Mouse (Mus musculus): ENCODE data around the gene Clps. TPM values are rescaled to one million over a fixed set of nuclear protein-coding genes. Genes with fewer than 3 reads are reported as not detected.
A peak's percentile ranks its signal among the peaks of the same experiment; 100 is the strongest.

The Clps gene
- polyA plus RNA-seq, 1 experiment, result not detected

DNA sequence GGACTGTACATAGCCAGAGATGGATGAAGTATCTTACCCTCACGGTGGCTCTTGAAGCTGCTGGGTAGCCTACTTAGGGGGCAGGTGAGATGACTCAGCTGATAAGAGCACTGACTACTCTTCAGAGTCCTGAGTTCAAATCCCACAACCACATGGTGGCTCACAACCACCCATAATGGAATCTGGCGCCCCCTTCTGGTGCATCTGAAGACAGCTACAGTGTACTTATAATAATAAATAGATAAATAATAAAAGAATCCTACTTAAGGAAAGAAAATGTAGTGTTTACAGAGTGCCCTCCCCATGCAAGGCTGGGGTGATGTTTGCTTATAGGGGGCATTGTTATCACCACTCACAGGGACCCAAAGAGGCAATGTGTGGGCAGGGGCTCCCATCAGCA, 20.5 kb upstream of the Clps start:
- no peak overlapping the region for H3K27ac ChIP-seq (ENCODE audit: insufficient read depth, low read length)
- TF ChIP-seq CTCF (IDR thresholded peaks at IDR 0.05; ENCODE audit: extremely low read depth, insufficient read depth, low read length), result no peak
- no peak for TF ChIP-seq POLR2A (IDR thresholded peaks at IDR 0.05; ENCODE audit: extremely low read depth, insufficient read depth, low read length)
- no peak overlapping the region for H3K4me3 ChIP-seq (ENCODE audit: insufficient read depth, low read length)
- no peaks in the 10 kb centered on the region; the same call in 1 of the 2 replicates for H3K4me1 ChIP-seq (ENCODE audit: control insufficient read depth, insufficient read depth, low read length)

DNA sequence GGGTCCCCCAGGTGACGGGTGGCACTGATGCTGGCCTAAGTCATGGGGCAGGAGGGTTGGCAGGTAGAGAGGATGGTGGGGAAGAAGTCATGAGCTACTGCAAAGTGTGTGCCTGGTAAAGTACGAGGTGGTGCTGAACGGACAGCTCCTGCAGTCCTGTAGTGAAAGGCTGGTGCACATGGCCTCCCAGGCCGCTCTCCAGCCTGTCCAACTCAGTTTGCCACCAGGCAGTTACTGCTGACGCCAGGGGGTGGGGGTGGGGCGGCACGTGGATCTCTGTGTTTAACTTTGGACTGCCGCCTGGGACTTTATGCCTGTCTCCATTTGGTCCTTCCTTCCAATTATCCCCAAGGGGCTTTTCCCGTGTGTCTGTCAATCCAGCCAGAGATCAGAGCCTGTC, 19.8 kb upstream of the Clps start:
- no peak for TF ChIP-seq POLR2A (IDR thresholded peaks at IDR 0.05; ENCODE audit: extremely low read depth, insufficient read depth, low read length)
- TF ChIP-seq CTCF (IDR thresholded peaks at IDR 0.05; ENCODE audit: extremely low read depth, insufficient read depth, low read length), result no peak
- no peaks in the 10 kb centered on the region; the same call in 1 of the 2 replicates for H3K4me1 ChIP-seq (ENCODE audit: control insufficient read depth, insufficient read depth, low read length)
- no peak overlapping the region for H3K4me3 ChIP-seq (ENCODE audit: insufficient read depth, low read length)
- H3K27ac ChIP-seq (ENCODE audit: insufficient read depth, low read length), result no peak overlapping the region

DNA sequence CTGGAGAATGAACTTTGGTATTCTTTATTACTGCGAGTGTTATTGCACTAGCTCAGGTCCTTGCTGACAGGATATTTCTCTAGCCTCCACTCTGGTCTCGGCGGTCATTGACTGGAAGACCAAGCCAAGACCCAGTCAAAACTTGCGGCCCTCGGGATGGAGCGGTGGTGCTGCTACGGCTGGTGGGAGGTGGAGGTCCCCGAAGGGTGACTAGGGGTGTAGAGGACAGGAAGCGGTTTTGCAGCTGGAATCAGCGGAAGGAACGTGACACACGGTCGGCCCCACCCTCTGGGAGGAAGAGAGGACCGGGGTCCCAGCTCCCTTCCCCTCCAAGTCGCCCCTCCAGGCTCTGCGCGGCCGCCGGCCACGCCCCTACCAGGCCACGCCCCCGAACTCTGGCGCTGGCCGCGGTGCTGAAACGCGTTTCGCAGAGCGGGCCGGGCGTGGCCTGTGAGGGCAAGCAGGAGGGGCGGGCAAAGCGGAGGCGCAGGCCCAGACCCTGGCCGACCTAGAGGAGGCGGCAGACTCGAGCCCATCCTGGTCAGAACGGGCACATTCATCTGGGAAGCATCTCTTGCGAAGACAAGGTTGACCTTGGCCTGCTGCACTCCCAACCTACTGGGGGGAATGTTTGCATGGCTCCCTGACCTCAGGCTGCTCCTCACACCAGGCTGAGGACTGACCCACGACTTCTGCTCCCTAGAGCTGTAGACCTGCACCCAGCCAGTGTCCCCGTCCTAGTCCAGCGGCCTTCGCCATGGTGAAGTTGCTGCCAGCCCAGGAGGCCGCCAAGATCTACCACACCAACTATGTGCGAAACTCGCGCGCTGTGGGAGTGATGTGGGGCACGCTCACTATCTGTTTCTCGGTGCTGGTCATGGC, 14.9 kb upstream of the Clps start, which contains the start of gene Lhfpl5:
Gene Lhfpl5 (plus strand): TSS at position 398 of the 882 bp plus-strand sequence.
- TF ChIP-seq POLR2A (IDR thresholded peaks at IDR 0.05; ENCODE audit: extremely low read depth, insufficient read depth, low read length) (no peak), CTCF (IDR thresholded peaks at IDR 0.05; ENCODE audit: extremely low read depth, insufficient read depth, low read length) (no peak)
- Histone ChIP-seq H3K27ac (ENCODE audit: insufficient read depth, low read length) (no peak within 1 kb of the TSS), H3K4me1 (ENCODE audit: control insufficient read depth, insufficient read depth, low read length) (no peaks in the 10 kb centered on the region; the same call in 1 of the 2 replicates)

DNA sequence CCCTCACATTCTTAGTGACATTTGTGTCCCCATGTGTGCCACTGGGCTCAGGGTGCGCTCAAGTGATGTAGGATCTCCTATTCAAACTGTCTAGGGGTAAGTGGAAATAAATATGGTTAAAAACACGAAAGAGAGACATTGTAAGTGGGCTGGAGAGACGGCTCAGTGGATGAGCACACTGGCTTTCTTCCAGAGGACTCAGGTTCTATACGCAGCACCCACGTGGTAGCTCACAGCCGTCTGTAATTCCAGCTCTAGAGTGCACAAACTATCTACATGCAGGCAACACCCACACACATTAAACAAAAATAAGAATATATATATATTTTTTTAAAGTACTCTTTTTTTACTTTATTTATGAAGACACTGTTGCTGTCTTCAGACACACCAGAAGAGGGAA, 12.4 kb upstream of the Clps start:
- TF ChIP-seq CTCF (IDR thresholded peaks at IDR 0.05; ENCODE audit: extremely low read depth, insufficient read depth, low read length) (no peak), POLR2A (IDR thresholded peaks at IDR 0.05; ENCODE audit: extremely low read depth, insufficient read depth, low read length) (no peak)
- no peak overlapping the region for H3K27ac ChIP-seq (ENCODE audit: insufficient read depth, low read length)
- H3K4me1 ChIP-seq (ENCODE audit: control insufficient read depth, insufficient read depth, low read length), result no peaks in the 10 kb centered on the region; the same call in 1 of the 2 replicates
- H3K4me3 ChIP-seq (ENCODE audit: insufficient read depth, low read length), result no peak overlapping the region

More for the DNA sequence above, 14.9 kb upstream of the Clps start, which contains the start of gene Lhfpl5:
- H3K4me3 ChIP-seq (ENCODE audit: insufficient read depth, low read length), result peak within 1 kb of the TSS; percentile 37

DNA sequence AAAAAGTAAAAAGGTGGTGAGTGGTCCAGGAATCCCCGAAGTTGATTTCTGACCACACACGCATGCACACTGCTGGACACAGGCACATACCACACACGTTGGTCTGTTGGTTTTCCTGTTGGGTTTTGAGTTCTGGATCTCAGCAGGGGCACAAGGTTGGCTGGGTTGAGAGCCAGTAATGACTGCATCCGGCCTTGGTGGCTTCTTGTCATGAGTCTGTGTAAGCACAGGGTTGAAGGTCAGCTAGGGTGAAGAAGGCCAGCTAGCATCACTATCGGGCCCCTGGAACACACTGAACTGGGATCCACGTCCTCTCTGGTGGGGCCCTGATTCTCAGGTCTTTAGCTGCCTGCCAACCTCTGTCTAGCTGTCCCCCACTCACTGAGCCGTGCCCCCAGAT, 12.0 kb upstream of the Clps start:
- no peaks in the 10 kb centered on the region; the same call in 1 of the 2 replicates for H3K4me1 ChIP-seq (ENCODE audit: control insufficient read depth, insufficient read depth, low read length)
- TF ChIP-seq POLR2A (IDR thresholded peaks at IDR 0.05; ENCODE audit: extremely low read depth, insufficient read depth, low read length), result no peak
- TF ChIP-seq CTCF (IDR thresholded peaks at IDR 0.05; ENCODE audit: extremely low read depth, insufficient read depth, low read length), result no peak
- H3K4me3 ChIP-seq (ENCODE audit: insufficient read depth, low read length), result no peak overlapping the region
- H3K27ac ChIP-seq (ENCODE audit: insufficient read depth, low read length), result no peak overlapping the region

DNA sequence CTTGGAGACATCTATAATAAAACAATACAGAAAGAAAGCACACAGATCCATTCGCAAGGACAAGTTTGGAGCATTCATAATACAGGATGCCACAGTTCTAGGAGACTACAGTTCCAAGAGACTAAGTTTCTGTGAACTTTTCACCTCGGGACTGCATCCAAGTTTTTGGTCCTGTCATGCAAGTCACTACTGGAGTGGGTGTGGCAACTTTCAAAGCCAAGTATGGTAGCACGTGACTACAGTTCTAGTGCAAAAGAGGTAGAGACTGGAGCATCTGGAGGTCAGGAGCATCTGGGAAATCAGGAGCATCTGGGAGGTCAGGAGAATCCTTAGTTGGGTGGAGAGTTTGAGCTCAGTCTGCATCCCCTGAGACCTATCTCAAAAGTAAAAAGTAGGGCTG, 11.3 kb upstream of the Clps start:
- no peak overlapping the region for H3K4me3 ChIP-seq (ENCODE audit: insufficient read depth, low read length)
- TF ChIP-seq POLR2A (IDR thresholded peaks at IDR 0.05; ENCODE audit: extremely low read depth, insufficient read depth, low read length), result no peak
- TF ChIP-seq CTCF (IDR thresholded peaks at IDR 0.05; ENCODE audit: extremely low read depth, insufficient read depth, low read length), result no peak
- no peaks in the 10 kb centered on the region; the same call in 1 of the 2 replicates for H3K4me1 ChIP-seq (ENCODE audit: control insufficient read depth, insufficient read depth, low read length)
- H3K27ac ChIP-seq (ENCODE audit: insufficient read depth, low read length), result no peak overlapping the region

DNA sequence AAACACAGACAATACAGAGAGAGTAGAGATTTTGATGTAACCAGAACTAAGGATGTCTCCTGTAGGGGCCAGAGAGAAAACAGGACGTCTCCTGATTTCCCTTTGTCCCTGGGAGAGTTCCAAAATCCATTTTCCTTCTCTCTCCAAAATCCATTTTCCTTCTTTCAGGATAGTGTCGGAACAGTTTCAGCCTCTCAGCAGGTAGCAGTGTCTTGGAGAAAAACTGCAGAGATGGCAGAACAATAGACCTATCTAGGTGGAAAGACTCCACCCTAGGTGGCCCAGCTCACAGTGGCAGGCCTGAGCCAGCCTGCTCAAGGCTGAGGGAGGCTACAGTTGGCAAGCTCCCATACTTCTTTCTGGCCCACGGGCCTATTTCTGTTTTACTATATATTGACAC, 7.0 kb upstream of the Clps start:
- H3K4me1 ChIP-seq (ENCODE audit: control insufficient read depth, insufficient read depth, low read length), result no peaks in the 10 kb centered on the region
- H3K27ac ChIP-seq (ENCODE audit: insufficient read depth, low read length), result no peak overlapping the region
- no peak overlapping the region for H3K4me3 ChIP-seq (ENCODE audit: insufficient read depth, low read length)
- TF ChIP-seq CTCF (IDR thresholded peaks at IDR 0.05; ENCODE audit: extremely low read depth, insufficient read depth, low read length) (no peak), POLR2A (IDR thresholded peaks at IDR 0.05; ENCODE audit: extremely low read depth, insufficient read depth, low read length) (no peak)

DNA sequence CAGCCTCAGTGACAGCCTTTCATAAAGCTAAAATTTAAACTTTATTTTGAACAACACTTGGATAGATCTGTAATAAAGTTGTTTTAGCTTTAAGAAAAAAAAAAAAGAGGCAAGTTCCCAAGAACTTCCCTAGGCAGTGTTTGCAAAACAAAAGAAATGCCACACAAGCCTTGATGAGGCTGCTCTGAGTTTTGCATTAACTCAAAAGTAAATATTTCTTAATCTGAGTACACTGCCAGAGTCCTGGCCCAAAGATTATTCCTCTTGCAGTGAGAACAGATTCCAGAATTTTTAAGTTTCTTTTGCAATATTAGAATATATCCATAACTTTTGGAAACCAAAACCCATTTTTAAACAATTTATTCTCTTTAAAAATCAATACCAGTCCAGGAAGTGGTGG, 4.6 kb upstream of the Clps start:
- no peak overlapping the region for H3K27ac ChIP-seq (ENCODE audit: insufficient read depth, low read length)
- H3K4me3 ChIP-seq (ENCODE audit: insufficient read depth, low read length), result no peak overlapping the region
- TF ChIP-seq CTCF (IDR thresholded peaks at IDR 0.05; ENCODE audit: extremely low read depth, insufficient read depth, low read length), result no peak
- TF ChIP-seq POLR2A (IDR thresholded peaks at IDR 0.05; ENCODE audit: extremely low read depth, insufficient read depth, low read length), result no peak
- no peaks in the 10 kb centered on the region for H3K4me1 ChIP-seq (ENCODE audit: control insufficient read depth, insufficient read depth, low read length)

DNA sequence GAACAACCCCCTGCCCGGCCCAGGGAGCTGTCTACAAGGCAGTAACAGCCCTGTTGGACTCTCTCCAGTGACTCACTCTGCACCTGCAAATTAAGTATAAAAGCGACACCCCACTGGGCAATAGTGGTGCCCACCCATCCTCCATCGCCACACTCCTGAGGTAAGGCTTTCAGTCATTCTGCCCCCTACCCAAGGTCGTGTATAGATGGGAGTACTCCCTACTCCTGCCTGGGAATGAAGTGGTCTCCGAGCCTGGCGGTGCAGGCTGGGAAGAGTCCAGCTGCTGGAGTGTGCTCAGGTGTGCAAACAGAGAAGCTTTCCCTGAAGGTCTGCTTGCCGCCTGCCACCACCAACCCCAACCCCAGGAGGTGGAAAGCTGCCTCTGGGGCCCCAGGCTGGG, 1.0 kb upstream of the Clps start:
- no peak overlapping the region for H3K4me3 ChIP-seq (ENCODE audit: insufficient read depth, low read length)
- no peaks in the 10 kb centered on the region for H3K4me1 ChIP-seq (ENCODE audit: control insufficient read depth, insufficient read depth, low read length)
- no peak for TF ChIP-seq POLR2A (IDR thresholded peaks at IDR 0.05; ENCODE audit: extremely low read depth, insufficient read depth, low read length)
- no peak for TF ChIP-seq CTCF (IDR thresholded peaks at IDR 0.05; ENCODE audit: extremely low read depth, insufficient read depth, low read length)
- no peak overlapping the region for H3K27ac ChIP-seq (ENCODE audit: insufficient read depth, low read length)

DNA sequence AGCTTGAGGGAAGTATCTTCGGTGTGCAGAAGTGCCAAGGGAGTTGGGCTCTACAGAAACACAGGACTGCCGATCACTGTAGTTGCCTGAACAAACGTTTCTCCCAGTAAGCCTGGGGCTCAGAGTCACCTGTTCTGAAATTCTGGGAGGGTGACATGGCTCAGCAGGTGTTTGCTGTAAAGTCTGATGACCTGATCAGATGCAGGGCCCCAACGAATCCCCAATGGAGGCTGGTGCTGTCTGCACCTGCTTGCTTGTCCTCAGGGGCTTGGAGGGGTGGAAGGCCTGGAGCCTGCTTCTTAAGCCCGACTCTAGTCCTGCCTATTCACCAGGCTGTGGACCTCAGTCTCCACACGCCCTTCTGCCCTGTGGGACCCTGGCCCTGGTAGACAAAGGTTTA, 2.8 kb downstream of the Clps start:
- TF ChIP-seq POLR2A (IDR thresholded peaks at IDR 0.05; ENCODE audit: extremely low read depth, insufficient read depth, low read length) (no peak), CTCF (IDR thresholded peaks at IDR 0.05; ENCODE audit: extremely low read depth, insufficient read depth, low read length) (no peak)
- H3K4me1 ChIP-seq (ENCODE audit: control insufficient read depth, insufficient read depth, low read length), result no peaks in the 10 kb centered on the region
- H3K4me3 ChIP-seq (ENCODE audit: insufficient read depth, low read length), result no peak overlapping the region
- H3K27ac ChIP-seq (ENCODE audit: insufficient read depth, low read length), result no peak overlapping the region

All from cortical plate, adult 2 months (tissue).